Mouse (Mus musculus) hindbrain, embryonic 16.5 days (tissue): ENCODE measurements at regions not wholly inside any gene's neighbourhood (a gene's known extent, or its start where the extent isn't known, plus 50 kb on each side); places are given as distances from the start of the nearest gene placed in this dataset.

ENCODE experiments used
- ATAC-seq: fragments of 200-750 bp; cut with Nextera tagmentation; 2 replicates; pipeline ENCODE4 v1.8.0; 2017; ENCODE audit warnings: moderate TSS enrichment, moderate library complexity
- H3K27ac ChIP-seq: fragments of 300-500 bp; sonication (generic); 2 replicates; pipeline ENCODE4 v1.5.1; 2014; ENCODE audit warnings: low read depth, mild to moderate bottlenecking, control low read depth, low read length, moderate library complexity
- H3K27me3 ChIP-seq: fragments of 300-500 bp; sonication (generic); replicated peaks from 2 replicates; pipeline ENCODE4 v1.6.1; 2014; ENCODE audit warnings: low read length; ENCODE audit not compliant: control insufficient read depth, insufficient read depth
- H3K36me3 ChIP-seq: fragments of 300-500 bp; sonication (generic); 2 replicates; pipeline ENCODE4 v1.6.1; 2014; ENCODE audit warnings: mild to moderate bottlenecking, low read length, moderate library complexity, mixed read lengths; ENCODE audit not compliant: control insufficient read depth, insufficient read depth
- H3K4me1 ChIP-seq: fragments of 300-500 bp; sonication (generic); 2 replicates; pipeline ENCODE4 v1.6.1; 2014; ENCODE audit warnings: low read depth, low read length; ENCODE audit not compliant: control insufficient read depth, insufficient read depth
- H3K4me2 ChIP-seq: fragments of 300-500 bp; sonication (generic); 2 replicates; pipeline ENCODE4 v1.6.1; 2014; ENCODE audit warnings: mild to moderate bottlenecking, low read length, control low read depth, moderate library complexity
- H3K4me3 ChIP-seq: fragments of 300-500 bp; sonication (generic); 2 replicates; pipeline ENCODE4 v1.5.1; 2014; ENCODE audit warnings: mild to moderate bottlenecking, low read length, control low read depth, moderate library complexity
- H3K9ac ChIP-seq: fragments of 300-500 bp; sonication (generic); 2 replicates; pipeline ENCODE4 v1.6.1; 2014; ENCODE audit warnings: low read depth, mild to moderate bottlenecking, control low read depth, low read length, moderate library complexity
- H3K9me3 ChIP-seq: fragments of 300-500 bp; sonication (generic); 2 replicates; pipeline ENCODE4 v1.6.1; 2014; ENCODE audit warnings: mild to moderate bottlenecking, low read length, moderate library complexity; ENCODE audit not compliant: control insufficient read depth
- WGBS: fragments of 180-500 bp; shearing (Covaris S2); extraction: QIAGEN DNeasy Blood & Tissue Kit; methylation state at CpG from one replicate; pipeline ENCODE4 v1.1.7; 2014; 5-methylcytosine and 5-hydroxymethylcytosine counted together

DNA sequence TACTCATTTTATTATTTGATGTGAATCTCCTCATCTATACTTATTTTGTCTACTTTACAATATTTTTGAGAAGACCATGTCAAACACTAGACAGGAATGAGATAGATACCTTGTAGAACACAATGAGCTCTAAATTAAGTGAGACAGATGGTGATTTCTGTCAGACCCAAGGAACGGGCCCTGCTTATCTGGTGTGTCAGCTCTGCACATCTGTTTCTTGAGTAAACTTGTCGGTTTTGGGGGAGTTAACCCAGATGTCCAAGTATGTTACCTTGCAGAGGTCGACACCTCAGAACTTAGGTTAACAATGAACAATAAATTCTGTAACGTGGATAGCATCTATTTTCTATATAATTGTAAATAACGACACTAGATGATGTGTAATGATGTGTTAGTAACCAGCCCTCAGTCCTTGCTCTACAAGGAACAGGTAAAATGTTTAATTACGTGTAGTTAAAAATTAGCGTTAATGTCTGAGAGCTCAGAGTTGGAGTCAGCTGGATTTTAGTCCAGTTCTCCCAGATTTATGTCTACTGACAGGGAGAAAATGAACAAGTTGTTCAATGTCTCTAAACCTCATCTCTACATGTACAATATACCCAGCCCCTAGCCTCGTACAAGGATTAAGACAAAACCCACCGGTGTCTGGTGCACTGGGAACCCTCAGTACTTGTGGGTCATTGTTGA, 64.6 kb upstream of the Picalm start:
- no peak overlapping the region for H3K4me3 ChIP-seq
- H3K36me3 ChIP-seq, result no peaks in the 10 kb centered on the region
- WGBS, result 86% methylated on average over 9 of the region's 9 CpGs
- H3K4me1 ChIP-seq, result no peaks in the 10 kb centered on the region
- H3K4me2 ChIP-seq, result no peak overlapping the region
- H3K9ac ChIP-seq, result no peak overlapping the region
- no peaks in the 10 kb centered on the region for H3K9me3 ChIP-seq
- H3K27me3 ChIP-seq, result no peaks in the 10 kb centered on the region
- ATAC-seq, result no peak
- no peak overlapping the region for H3K27ac ChIP-seq

DNA sequence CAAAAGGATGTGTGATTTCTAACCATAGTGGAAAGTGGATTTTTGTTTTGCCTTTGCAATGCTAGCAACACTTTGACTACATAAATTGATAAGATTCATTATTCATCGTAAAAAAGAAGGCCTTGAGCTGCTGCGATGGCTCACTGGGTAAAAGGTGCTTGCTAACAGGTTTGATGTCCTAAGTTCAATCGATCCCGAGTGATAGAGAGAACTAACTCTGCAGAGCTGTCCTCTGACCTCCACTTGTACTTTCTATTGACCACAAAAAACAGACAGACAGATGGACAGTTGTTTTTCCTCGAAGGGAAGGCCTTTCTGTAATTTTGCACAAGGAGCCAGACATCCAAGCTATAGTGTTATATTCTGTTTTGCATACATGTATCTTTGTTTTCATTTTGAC, 63.7 kb upstream of the Picalm start:
- Histone ChIP-seq H3K9ac (no peak overlapping the region), H3K36me3 (no peaks in the 10 kb centered on the region), H3K4me2 (no peak overlapping the region), H3K27ac (no peak overlapping the region), H3K4me3 (no peak overlapping the region), H3K27me3 (no peaks in the 10 kb centered on the region), H3K9me3 (no peaks in the 10 kb centered on the region), H3K4me1 (no peaks in the 10 kb centered on the region)
- ATAC-seq, result no peak
- WGBS, result 91% methylated on average over 5 of the region's 5 CpGs

DNA sequence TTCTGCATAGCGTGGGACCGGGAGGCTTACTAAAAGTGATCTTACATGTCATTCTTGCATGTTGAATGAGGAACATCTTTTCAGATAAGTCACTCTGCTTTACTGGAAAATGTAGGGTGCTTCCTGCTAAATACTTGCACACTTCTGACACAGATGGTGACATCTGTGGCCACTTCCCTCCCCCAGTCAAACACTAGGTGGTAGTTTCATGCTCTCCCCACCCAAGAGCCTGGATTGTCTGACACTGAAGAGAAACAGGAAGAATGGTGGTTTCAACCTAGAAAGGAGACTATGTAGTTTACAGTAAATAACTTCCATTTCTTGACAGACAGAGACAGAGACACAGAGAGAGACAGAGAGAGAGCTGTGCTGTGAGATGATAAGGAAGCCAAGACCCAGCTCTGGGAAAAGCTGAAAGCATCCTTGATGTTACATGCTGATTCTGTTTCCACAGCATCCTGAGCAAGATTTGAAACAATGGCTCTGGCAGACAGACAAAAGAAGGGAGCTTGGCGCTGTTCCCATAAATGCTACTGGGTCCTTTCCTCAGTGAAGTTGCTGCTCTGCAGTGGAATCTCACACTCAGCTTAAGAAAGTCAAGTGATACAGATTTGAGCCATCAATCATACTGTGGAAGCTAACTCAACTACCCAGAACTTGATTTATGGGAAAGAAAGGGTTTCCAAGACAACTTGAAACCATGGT, 61.9 kb upstream of the Picalm start:
- Histone ChIP-seq H3K36me3 (no peaks in the 10 kb centered on the region), H3K9me3 (no peaks in the 10 kb centered on the region), H3K4me3 (no peak overlapping the region), H3K27me3 (no peaks in the 10 kb centered on the region), H3K9ac (no peak overlapping the region), H3K4me1 (no peaks in the 10 kb centered on the region), H3K4me2 (no peak overlapping the region), H3K27ac (no peak overlapping the region)
- peak; percentile 48; the same call in 1 of the 2 replicates for ATAC-seq
- 82% methylated on average over 3 of the region's 3 CpGs for WGBS

DNA sequence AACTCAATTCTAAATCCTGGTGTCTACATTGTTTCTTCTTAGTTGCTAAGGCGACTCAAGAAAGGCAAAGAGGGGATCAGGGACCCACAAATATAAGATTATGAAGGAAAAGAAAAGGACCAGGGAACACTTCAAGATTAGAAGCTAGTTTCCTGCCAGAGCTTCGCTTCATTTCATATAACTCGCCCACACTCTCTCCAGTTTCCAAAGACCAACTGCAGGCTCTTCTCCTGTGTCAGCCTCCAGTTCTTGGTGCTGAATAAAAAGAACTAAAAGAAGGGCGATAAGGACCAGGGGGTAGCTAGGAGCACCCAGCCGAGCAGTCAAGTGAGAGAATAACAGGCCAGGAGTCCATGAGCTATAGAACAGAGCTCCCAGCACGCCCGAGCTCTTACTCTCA, 59.7 kb upstream of the Picalm start:
- WGBS, result 79% methylated on average over 7 of the region's 7 CpGs
- Histone ChIP-seq H3K9ac (no peak overlapping the region), H3K27ac (no peak overlapping the region), H3K27me3 (no peaks in the 10 kb centered on the region), H3K9me3 (no peaks in the 10 kb centered on the region), H3K4me3 (no peak overlapping the region), H3K4me2 (no peak overlapping the region), H3K36me3 (no peaks in the 10 kb centered on the region), H3K4me1 (no peaks in the 10 kb centered on the region)
- no peak for ATAC-seq

DNA sequence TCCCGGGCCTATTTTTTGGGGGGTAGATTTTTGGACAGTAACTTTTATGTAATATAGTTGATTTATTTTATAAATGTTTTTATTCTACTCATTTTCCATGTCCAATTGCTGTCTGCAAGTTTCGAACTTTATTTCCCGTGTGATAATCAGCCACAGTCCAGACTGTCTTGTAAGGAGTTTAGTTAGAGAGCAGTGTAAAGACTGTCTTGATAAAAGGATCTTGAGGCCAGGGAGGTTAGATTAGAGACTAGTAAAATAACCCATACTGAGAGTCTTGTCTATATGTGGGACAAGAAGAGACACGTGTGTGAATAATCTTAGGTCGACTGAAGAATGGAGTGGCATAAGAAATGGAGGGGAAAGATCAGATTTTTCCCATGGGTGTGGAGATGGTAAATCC, 56.1 kb upstream of the Picalm start:
- Histone ChIP-seq H3K36me3 (no peaks in the 10 kb centered on the region), H3K27me3 (no peaks in the 10 kb centered on the region), H3K4me1 (no peaks in the 10 kb centered on the region), H3K27ac (no peak overlapping the region), H3K9me3 (no peaks in the 10 kb centered on the region), H3K4me3 (no peak overlapping the region), H3K9ac (no peak overlapping the region), H3K4me2 (no peak overlapping the region)
- no peak for ATAC-seq
- 90% methylated on average over 5 of the region's 5 CpGs for WGBS

DNA sequence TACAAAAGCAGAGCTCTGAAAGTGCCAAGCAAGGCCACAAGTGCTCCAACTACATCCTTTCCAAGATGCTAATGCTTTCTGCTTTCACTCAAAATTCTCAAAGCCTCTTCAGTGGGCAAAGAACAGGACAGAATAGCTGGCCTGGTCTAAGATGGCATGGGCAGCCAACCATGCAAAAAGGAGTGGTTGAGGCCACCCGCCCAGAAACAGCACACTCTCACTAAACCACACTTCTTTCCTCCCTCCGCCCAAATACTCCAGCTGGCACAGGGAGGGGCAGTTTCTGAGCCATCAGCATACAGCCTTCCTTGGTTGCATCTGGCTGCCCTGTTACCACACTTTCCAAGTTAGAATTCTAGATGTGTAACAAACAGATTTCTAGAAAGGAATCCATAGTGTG, 55.4 kb upstream of the Picalm start:
- no peaks in the 10 kb centered on the region for H3K4me1 ChIP-seq
- H3K36me3 ChIP-seq, result no peaks in the 10 kb centered on the region
- no peak overlapping the region for H3K27ac ChIP-seq
- WGBS, result 67% methylated on average over 2 of the region's 2 CpGs
- no peak overlapping the region for H3K4me3 ChIP-seq
- no peak overlapping the region for H3K4me2 ChIP-seq
- peak; percentile 63; the same call in 1 of the 2 replicates for ATAC-seq
- H3K27me3 ChIP-seq, result no peaks in the 10 kb centered on the region
- H3K9ac ChIP-seq, result no peak overlapping the region
- no peaks in the 10 kb centered on the region for H3K9me3 ChIP-seq

DNA sequence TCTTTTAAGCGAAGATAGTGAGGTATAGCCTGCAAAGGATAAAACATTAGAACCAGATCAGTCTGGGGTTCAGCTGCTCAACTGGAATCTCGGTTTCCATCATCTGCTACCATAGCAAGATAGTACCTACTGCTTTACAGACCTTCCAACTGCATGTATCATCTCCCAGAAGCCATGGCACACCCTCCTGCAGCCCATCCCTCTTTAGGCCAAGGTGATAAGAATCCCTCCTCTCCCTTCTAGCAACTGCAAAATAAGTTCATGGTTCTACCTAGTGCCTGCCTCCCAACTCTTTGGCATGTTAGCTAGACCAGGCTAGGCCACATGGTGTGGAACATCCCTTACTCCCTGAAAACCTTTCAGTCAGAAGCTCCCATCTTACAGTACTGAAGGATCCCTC, 52.4 kb upstream of the Picalm start:
- ATAC-seq, result no peak

DNA sequence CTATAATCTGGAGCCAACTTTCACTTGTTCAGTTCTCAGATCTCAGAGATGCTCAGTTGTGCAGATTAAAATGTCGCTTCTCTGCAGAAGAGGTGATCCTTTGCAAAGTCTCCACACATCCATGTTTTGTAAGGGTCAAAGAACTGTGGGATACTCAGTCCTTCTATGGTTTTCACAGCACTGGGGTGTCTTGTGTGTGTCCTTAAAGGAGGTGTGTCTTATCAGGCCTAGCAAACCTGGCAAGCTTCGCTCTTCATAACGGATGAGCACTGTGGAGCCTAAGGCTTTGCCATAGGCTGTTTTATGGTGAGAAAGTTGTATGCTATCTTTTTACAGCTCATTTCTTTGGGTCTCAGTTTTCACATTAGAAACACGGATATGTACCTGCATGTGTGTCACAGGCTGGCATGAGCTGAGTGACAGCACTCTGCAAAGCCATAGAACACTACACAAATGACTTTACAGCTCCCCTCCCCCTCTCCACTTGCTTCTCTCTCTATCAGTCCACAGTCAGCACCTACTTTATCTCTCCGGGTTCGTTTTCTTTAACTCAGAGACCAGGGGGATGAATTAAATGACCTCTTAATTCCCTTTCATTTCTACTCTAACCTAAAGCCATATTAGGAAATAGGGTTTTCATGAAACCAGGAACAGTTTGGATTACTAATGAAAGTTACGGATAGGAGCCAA, 49.8 kb upstream of the Picalm start:
- H3K9ac ChIP-seq, result no peak overlapping the region
- H3K27me3 ChIP-seq, result no peaks in the 10 kb centered on the region
- H3K4me2 ChIP-seq, result no peak overlapping the region
- no peak for ATAC-seq
- no peak overlapping the region for H3K4me3 ChIP-seq
- H3K9me3 ChIP-seq, result no peaks in the 10 kb centered on the region
- H3K27ac ChIP-seq, result no peak overlapping the region
- no peaks in the 10 kb centered on the region for H3K4me1 ChIP-seq
- H3K36me3 ChIP-seq, result no peaks in the 10 kb centered on the region
- 80% methylated on average over 7 of the region's 7 CpGs for WGBS

More for the DNA sequence above, 52.4 kb upstream of the Picalm start:
- no peak overlapping the region for H3K4me2 ChIP-seq
- no peaks in the 10 kb centered on the region for H3K4me1 ChIP-seq
- no peaks in the 10 kb centered on the region for H3K9me3 ChIP-seq
- no peaks in the 10 kb centered on the region for H3K27me3 ChIP-seq
- WGBS, result 86% methylated on average over 2 of the region's 2 CpGs
- no peak overlapping the region for H3K27ac ChIP-seq
- no peak overlapping the region for H3K9ac ChIP-seq
- no peaks in the 10 kb centered on the region for H3K36me3 ChIP-seq
- H3K4me3 ChIP-seq, result no peak overlapping the region
